ENCODE assay signal across 12 mouse cellular contexts in the genomic region with DNA sequence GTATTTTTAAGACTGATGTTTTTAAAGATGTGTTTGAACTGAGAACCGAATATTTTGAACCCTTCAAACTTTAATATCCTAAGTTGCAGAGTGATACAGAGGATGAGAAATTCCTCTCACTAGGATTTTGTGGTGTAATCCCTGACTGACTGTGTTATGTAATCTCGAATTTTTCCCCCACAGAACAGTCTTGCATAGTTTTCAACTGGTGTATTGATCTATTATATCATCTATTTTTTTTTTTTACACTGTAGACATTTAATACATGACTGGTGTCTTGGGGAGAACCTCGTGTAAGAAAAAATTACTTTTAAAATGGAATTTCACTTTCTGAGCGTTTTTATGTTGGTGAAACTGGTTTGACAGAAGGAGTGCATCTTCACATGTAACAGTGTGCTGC. TPM values are rescaled to one million over a fixed set of nuclear protein-coding genes. Genes with fewer than 3 reads are reported as not detected.
DNase-seq lines count a peak whose midpoint lies in the region; ATAC-seq and TF ChIP-seq lines count a peak whose summit lies in the region.
"Had no signal": no experiment of that assay in that cellular context is flagged by ENCODE, and none has a peak within 500 bp of the region (broad histone marks: within the 10 kb centered on the region; RNA-seq: fewer than 3 reads in every experiment).

No protein-coding gene starts in this region.

- no peak for TF ChIP-seq POLR2A in myocyte (IDR thresholded peaks at IDR 0.05; ENCODE audit: insufficient read length, low read depth)

- H3K9me3 ChIP-seq in forebrain, embryonic 13.5 days (replicated peaks) = no peaks in the 10 kb centered on the region
- no peaks in the 10 kb centered on the region for H3K9me3 ChIP-seq in forebrain, embryonic 11.5 days (ENCODE audit: control insufficient read depth, low read length)
- H3K9me3 ChIP-seq in intestine, embryonic 14.5 days (ENCODE audit: control insufficient read depth, low read length) = no peaks in the 10 kb centered on the region
- H3K9me3 ChIP-seq in intestine, postnatal 0 days (ENCODE audit: control insufficient read depth) = no peaks in the 10 kb centered on the region
- H3K9me3 ChIP-seq in forebrain, postnatal 0 days (ENCODE audit: low read length) = no peaks in the 10 kb centered on the region

- peak overlapping the region; percentile 68 for H3K4me2 ChIP-seq in forebrain, embryonic 13.5 days
- H3K4me2 ChIP-seq in forebrain, embryonic 11.5 days (ENCODE audit: low read depth, low read length, severe bottlenecking) = no peak overlapping the region
- peak overlapping the region; percentile 78 for H3K4me2 ChIP-seq in intestine, embryonic 14.5 days (ENCODE audit: low read length)
- no peak overlapping the region; the same call in 1 of the 2 replicates for H3K4me2 ChIP-seq in intestine, postnatal 0 days (replicated peaks; ENCODE audit: low read depth)
- peak overlapping the region; percentile 70; the same call in 1 of the 2 replicates for H3K4me2 ChIP-seq in forebrain, postnatal 0 days (ENCODE audit: low read depth)
- H3K4me2 ChIP-seq in myocyte (ENCODE audit: low read depth) = peak overlapping the region; percentile 72

- no peak overlapping the region for H3K4me3 ChIP-seq in forebrain, embryonic 13.5 days
- H3K4me3 ChIP-seq in forebrain, embryonic 11.5 days (ENCODE audit: low read depth, low read length) = no peak overlapping the region
- H3K4me3 ChIP-seq in intestine, embryonic 14.5 days (ENCODE audit: low read depth, low read length) = no peak overlapping the region
- no peak overlapping the region for H3K4me3 ChIP-seq in intestine, postnatal 0 days (ENCODE audit: low read depth, low read length)
- H3K4me3 ChIP-seq in forebrain, postnatal 0 days (ENCODE audit: low read depth, low read length) = no peak overlapping the region
- no peak overlapping the region for H3K4me3 ChIP-seq in myocyte

- peaks cover 9% of the 10 kb centered on the region; the same call in 1 of the 2 replicates for H3K36me3 ChIP-seq in forebrain, embryonic 13.5 days (ENCODE audit: poor library complexity, severe bottlenecking)
- H3K36me3 ChIP-seq in forebrain, embryonic 11.5 days (ENCODE audit: control insufficient read depth, insufficient read depth, low read length) = peaks cover 3% of the 10 kb centered on the region; the same call in 1 of the 2 replicates
- no peaks in the 10 kb centered on the region for H3K36me3 ChIP-seq in intestine, embryonic 14.5 days (ENCODE audit: control insufficient read depth, insufficient read depth, low read length)
- H3K36me3 ChIP-seq in intestine, postnatal 0 days (ENCODE audit: control insufficient read depth, insufficient read depth) = no peaks in the 10 kb centered on the region
- H3K36me3 ChIP-seq in forebrain, postnatal 0 days (ENCODE audit: insufficient read depth) = no peaks in the 10 kb centered on the region
- H3K36me3 ChIP-seq in myocyte (ENCODE audit: control insufficient read depth, insufficient read depth) = no peaks in the 10 kb centered on the region

- 59% methylated on average over 4 of the region's 4 CpGs for WGBS in forebrain, embryonic 13.5 days
- 52% methylated on average over 4 of the region's 4 CpGs for WGBS in forebrain, embryonic 11.5 days
- WGBS in intestine, embryonic 14.5 days = 61% methylated on average over 4 of the region's 4 CpGs
- WGBS in intestine, postnatal 0 days = 60% methylated on average over 4 of the region's 4 CpGs
- 53% methylated on average over 4 of the region's 4 CpGs for WGBS in forebrain, postnatal 0 days

- H3ac ChIP-seq in myocyte (ENCODE audit: control insufficient read depth, insufficient read length) = no peak overlapping the region

- peaks cover 9% of the 10 kb centered on the region for H3K4me1 ChIP-seq in forebrain, embryonic 13.5 days
- no peaks in the 10 kb centered on the region; the same call in 1 of the 2 replicates for H3K4me1 ChIP-seq in forebrain, embryonic 11.5 days (replicated peaks; ENCODE audit: control insufficient read depth, insufficient read depth, low read length)
- 0 out of 2 replicates have a peak, but pooled peaks cover 2% of the 10 kb centered on the region for H3K4me1 ChIP-seq in intestine, embryonic 14.5 days (replicated peaks; ENCODE audit: control insufficient read depth, insufficient read depth, low read length)
- no peaks in the 10 kb centered on the region for H3K4me1 ChIP-seq in intestine, postnatal 0 days (replicated peaks; ENCODE audit: control insufficient read depth, insufficient read depth, low read length)
- 0 out of 2 replicates have a peak, but pooled peaks cover 4% of the 10 kb centered on the region for H3K4me1 ChIP-seq in forebrain, postnatal 0 days (ENCODE audit: insufficient read depth)

- no peak overlapping the region for H3K27ac ChIP-seq in forebrain, embryonic 13.5 days
- no peak overlapping the region for H3K27ac ChIP-seq in forebrain, embryonic 11.5 days (ENCODE audit: low read depth, low read length)
- no peak overlapping the region for H3K27ac ChIP-seq in intestine, embryonic 14.5 days (ENCODE audit: low read depth)
- H3K27ac ChIP-seq in intestine, postnatal 0 days (ENCODE audit: low read depth, low read length) = no peak overlapping the region
- no peak overlapping the region for H3K27ac ChIP-seq in forebrain, postnatal 0 days (ENCODE audit: low read depth, low read length)

- peaks cover 7% of the 10 kb centered on the region for H3K79me2 ChIP-seq in myocyte (ENCODE audit: control insufficient read depth, insufficient read depth)

- H3K9ac ChIP-seq in forebrain, embryonic 13.5 days = no peak overlapping the region
- no peak overlapping the region for H3K9ac ChIP-seq in forebrain, embryonic 11.5 days (ENCODE audit: low read length)
- no peak overlapping the region for H3K9ac ChIP-seq in intestine, embryonic 14.5 days (ENCODE audit: low read length)
- no peak overlapping the region for H3K9ac ChIP-seq in intestine, postnatal 0 days (ENCODE audit: low read depth, low read length)
- H3K9ac ChIP-seq in forebrain, postnatal 0 days = no peak overlapping the region

- ATAC-seq in forebrain, embryonic 13.5 days = no peak
- ATAC-seq in forebrain, embryonic 11.5 days (replicated peaks; ENCODE audit: low FRiP score) = no peak
- no peak for ATAC-seq in intestine, embryonic 14.5 days (replicated peaks; ENCODE audit: low FRiP score, low TSS enrichment, low read depth)
- ATAC-seq in intestine, postnatal 0 days = no peak
- ATAC-seq in forebrain, postnatal 0 days = no peak
- ATAC-seq in erythroid progenitor cell, adult 5-6 weeks (replicated peaks; ENCODE audit: low FRiP score, poor library complexity, severe bottlenecking) = no peak

- DNase-seq in forebrain, embryonic 11.5 days (ENCODE audit: low spot score) = no peak
- no peak for DNase-seq in intestine, embryonic 14.5 days (ENCODE audit: low spot score)
- no peak for DNase-seq in forebrain, postnatal 0 days
- no peak for DNase-seq in adipocyte (ENCODE audit: low spot score)
- DNase-seq: adrenal gland, postnatal 25 days; B cell, adult 2 months; kidney, adult 9 months; lung, postnatal 14 days had no signal

- H3K27me3 ChIP-seq in forebrain, embryonic 13.5 days = no peaks in the 10 kb centered on the region
- H3K27me3 ChIP-seq in forebrain, embryonic 11.5 days (ENCODE audit: control insufficient read depth, insufficient read depth, low read length) = no peaks in the 10 kb centered on the region
- no peaks in the 10 kb centered on the region for H3K27me3 ChIP-seq in intestine, embryonic 14.5 days (replicated peaks; ENCODE audit: control insufficient read depth, insufficient read depth, low read length)
- peaks cover 9% of the 10 kb centered on the region; the same call in 1 of the 2 replicates for H3K27me3 ChIP-seq in intestine, postnatal 0 days (replicated peaks; ENCODE audit: control insufficient read depth, insufficient read depth, low read length)
- H3K27me3 ChIP-seq in forebrain, postnatal 0 days (ENCODE audit: insufficient read depth, low read length) = no peaks in the 10 kb centered on the region
- no peaks in the 10 kb centered on the region for H3K27me3 ChIP-seq in myocyte (ENCODE audit: control insufficient read depth, insufficient read depth, insufficient read length)

- TF ChIP-seq CTCF in intestine, postnatal 0 days (IDR thresholded peaks at IDR 0.05; ENCODE audit: low read depth) = no peak
- no peak for TF ChIP-seq CTCF in forebrain, postnatal 0 days (IDR thresholded peaks at IDR 0.05; ENCODE audit: low read depth)

TF ChIP-seq in myocyte, 11 proteins besides CTCF, POLR2A, EP300 and RAD21:
- TF ChIP-seq POLR2AphosphoS2 (IDR thresholded peaks at IDR 0.05; ENCODE audit: insufficient read length, low read depth) = no peak
- no peak for TF ChIP-seq USF1 (IDR thresholded peaks at IDR 0.05; ENCODE audit: low read depth)
- TF ChIP-seq MAX (IDR thresholded peaks at IDR 0.05; ENCODE audit: low read depth) = no peak
- no peak for TF ChIP-seq MYOD1 (IDR thresholded peaks at IDR 0.05; ENCODE audit: control insufficient read depth in 1 of 3, insufficient read length in 2 of 3, low read depth in 2 of 3)
- TF ChIP-seq E2F4 (IDR thresholded peaks at IDR 0.05; ENCODE audit: insufficient read depth) = no peak
- no peak for TF ChIP-seq CEBPB (IDR thresholded peaks at IDR 0.05; ENCODE audit: insufficient read depth, poor library complexity, severe bottlenecking)
- TF ChIP-seq TCF3 (IDR thresholded peaks at IDR 0.05; ENCODE audit: insufficient read length, low read depth) = no peak
- TF ChIP-seq REST (IDR thresholded peaks at IDR 0.05; ENCODE audit: insufficient read depth, insufficient read length) = no peak
- TF ChIP-seq SRF (IDR thresholded peaks at IDR 0.05; ENCODE audit: control insufficient read depth, insufficient read length, low read depth) = no peak
- no peak for TF ChIP-seq TCF12 (IDR thresholded peaks at IDR 0.05; ENCODE audit: insufficient read depth, poor library complexity, severe bottlenecking)
- TF ChIP-seq MYOG (IDR thresholded peaks at IDR 0.05; ENCODE audit: control insufficient read depth in 1 of 3, insufficient read depth in 1 of 3, insufficient read length in 2 of 3, low read depth in 2 of 3) = no peak

RNA-seq across cellular contexts. Expression of a gene that starts 2.0 kb away (rescaled TPM):
- polyA plus RNA-seq in forebrain, embryonic 13.5 days (2015; fragmentation: Nextera tagmentation; extraction: Ambion mirVana) = 18.6 and 19.4 TPM in 2 replicates
- polyA plus RNA-seq in forebrain, embryonic 11.5 days (2014; fragmentation: Nextera tagmentation; extraction: Ambion mirVana) = 19.6 and 24.1 TPM in 2 replicates
- polyA plus RNA-seq in intestine, embryonic 14.5 days (2014; fragmentation: Nextera tagmentation; extraction: Ambion mirVana) = 16.8 and 19.4 TPM in 2 replicates
- 5.5 and 5.9 TPM in 2 replicates for polyA plus RNA-seq in intestine, postnatal 0 days (2015; fragmentation: Nextera tagmentation; extraction: Ambion mirVana)
- 32.1 and 39.7 TPM in 2 replicates for total RNA-seq in forebrain, postnatal 0 days (2014; rRNA removed)
- 5.5 and 15.5 TPM in 2 replicates for polyA plus RNA-seq in forebrain, postnatal 0 days (2015; fragmentation: Nextera tagmentation; extraction: Ambion mirVana)
- polyA plus RNA-seq in myocyte (2012; fragmentation: generic; extraction: Trizol) = 5.3 TPM
- 0.84 and 5.0 TPM in 2 replicates for total RNA-seq in erythroid progenitor cell, adult 5-6 weeks (2015; ENCODE audit: low replicate concordance)
- 1.2 and 3.0 TPM in 2 replicates for total RNA-seq in erythroid progenitor cell, adult 5-6 weeks (2017; ENCODE audit: low replicate concordance)

Comparison
In these comparisons a context has a peak if more than half of its experiments do, and no peak if none do; other contexts are left out.
1. H3K4me2 ChIP-seq: peak in forebrain, embryonic 13.5 days (single experiment), intestine, embryonic 14.5 days (single experiment), forebrain, postnatal 0 days (single experiment) and myocyte (single experiment); none in forebrain, embryonic 11.5 days (single experiment) and intestine, postnatal 0 days (single experiment).